Mouse (Mus musculus) stomach, embryonic 14.5 days (tissue): ENCODE results near the gene Gid4. TPM values are rescaled to one million over a fixed set of nuclear protein-coding genes. Genes with fewer than 3 reads are reported as not detected.
A peak's percentile ranks its signal among the peaks of the same experiment; 100 is the strongest.

Experiments
- ATAC-seq: fragments of 200-750 bp; cut with Nextera tagmentation; 2 replicates; pipeline ENCODE4 v1.8.0; 2017; ENCODE audit warnings: low read depth, moderate TSS enrichment; ENCODE audit not compliant: insufficient number of reproducible peaks, insufficient read depth, low FRiP score
- H3K27ac ChIP-seq: fragments of 300-500 bp; sonication (generic); 2 replicates; pipeline ENCODE4 v1.5.1; 2014; ENCODE audit warnings: mild to moderate bottlenecking, low read length, moderate library complexity, mixed read lengths
- H3K27me3 ChIP-seq: fragments of 300-500 bp; sonication (generic); 2 replicates; pipeline ENCODE4 v1.6.1; 2014; ENCODE audit warnings: low read length, control low read depth, mixed read lengths; ENCODE audit not compliant: control insufficient read depth, insufficient read depth
- H3K36me3 ChIP-seq: fragments of 300-500 bp; sonication (generic); 2 replicates; pipeline ENCODE4 v1.6.1; 2014; ENCODE audit warnings: mild to moderate bottlenecking, control low read depth, low read length, moderate library complexity, mixed read lengths; ENCODE audit not compliant: control insufficient read depth, insufficient read depth
- H3K4me1 ChIP-seq: fragments of 300-500 bp; sonication (generic); 2 replicates; pipeline ENCODE4 v1.6.1; 2014; ENCODE audit warnings: low read length, control low read depth, mixed read lengths; ENCODE audit not compliant: control insufficient read depth, insufficient read depth
- H3K4me2 ChIP-seq: fragments of 300-500 bp; sonication (generic); replicated peaks from 2 replicates; pipeline ENCODE4 v1.6.1; 2014; ENCODE audit warnings: low read depth, low read length, control low read depth
- H3K4me3 ChIP-seq: fragments of 300-500 bp; sonication (generic); 2 replicates; pipeline ENCODE4 v1.5.1; 2014; ENCODE audit warnings: low read depth, low read length, control low read depth
- H3K9ac ChIP-seq: fragments of 300-500 bp; sonication (generic); replicated peaks from 2 replicates; pipeline ENCODE4 v1.6.1; 2014; ENCODE audit warnings: low read depth, mild to moderate bottlenecking, control low read depth, low read length, moderate library complexity, mixed read lengths
- H3K9me3 ChIP-seq: fragments of 300-500 bp; sonication (generic); 2 replicates; pipeline ENCODE4 v1.6.1; 2016; ENCODE audit warnings: low read depth, low read length, control low read depth; ENCODE audit not compliant: control insufficient read depth
- WGBS: fragments of 180-500 bp; shearing (Covaris S2); extraction: QIAGEN DNeasy Blood & Tissue Kit; methylation state at CpG from one replicate; pipeline ENCODE4 v1.1.7; 2014; 5-methylcytosine and 5-hydroxymethylcytosine counted together
- polyA plus RNA-seq: library from polyadenylated mRNA; unstranded; fragments of >200 nt; fragmentation: Nextera tagmentation; extraction: Ambion mirVana; gene quantifications from 2 replicates; pipeline ENCODE4 v1.2.1, GENCODE M21; 2014

The Gid4 gene
- polyA plus RNA-seq, 1 experiment from 2014 or later: 28.0 TPM

- Histone ChIP-seq H3K27me3 (no peaks in the 10 kb centered on the region), H3K4me2 (no peak overlapping the region), H3K4me1 (no peaks in the 10 kb centered on the region), H3K9me3 (no peaks in the 10 kb centered on the region), H3K36me3 (no peaks in the 10 kb centered on the region), H3K9ac (no peak overlapping the region), H3K4me3 (no peak overlapping the region), H3K27ac (no peak overlapping the region)
- WGBS: 78% methylated on average over 5 of the region's 5 CpGs
- no peak for ATAC-seq
Observed at GRCm38 (mm10) chr11:60385946-60386345, 31.0 kb upstream of the Gid4 start.

GRCm38 (mm10) chr11:60387944-60388343, 29.0 kb upstream of the Gid4 start:
- Histone ChIP-seq H3K27me3 (no peaks in the 10 kb centered on the region), H3K9ac (no peak overlapping the region), H3K4me3 (no peak overlapping the region), H3K27ac (no peak overlapping the region), H3K4me2 (no peak overlapping the region), H3K4me1 (no peaks in the 10 kb centered on the region), H3K36me3 (no peaks in the 10 kb centered on the region), H3K9me3 (no peaks in the 10 kb centered on the region)
- ATAC-seq: no peak
- WGBS: 90% methylated on average over 2 of the region's 2 CpGs

- no peak overlapping the region for H3K4me2 ChIP-seq
- H3K9me3 ChIP-seq: no peaks in the 10 kb centered on the region
- ATAC-seq: no peak
- H3K27me3 ChIP-seq: no peaks in the 10 kb centered on the region
- H3K27ac ChIP-seq: no peak overlapping the region
- no peaks in the 10 kb centered on the region for H3K4me1 ChIP-seq
- WGBS: 82% methylated on average over 6 of the region's 6 CpGs
- no peak overlapping the region for H3K9ac ChIP-seq
- H3K36me3 ChIP-seq: no peaks in the 10 kb centered on the region
- no peak overlapping the region for H3K4me3 ChIP-seq
Observed at GRCm38 (mm10) chr11:60391346-60391745, 25.6 kb upstream of the Gid4 start.

- Histone ChIP-seq H3K27ac (no peak overlapping the region), H3K9ac (no peak overlapping the region), H3K36me3 (peaks cover 10% of the 10 kb centered on the region), H3K9me3 (no peaks in the 10 kb centered on the region), H3K4me1 (no peaks in the 10 kb centered on the region), H3K4me2 (no peak overlapping the region), H3K4me3 (no peak overlapping the region), H3K27me3 (no peaks in the 10 kb centered on the region)
- WGBS: 38% methylated on average over 6 of the region's 6 CpGs
- no peak for ATAC-seq
Observed at GRCm38 (mm10) chr11:60396546-60396945, 20.4 kb upstream of the Gid4 start.

- Histone ChIP-seq H3K27ac (no peak overlapping the region), H3K9me3 (no peaks in the 10 kb centered on the region), H3K9ac (no peak overlapping the region), H3K27me3 (no peaks in the 10 kb centered on the region), H3K4me3 (no peak overlapping the region), H3K4me1 (no peaks in the 10 kb centered on the region), H3K4me2 (no peak overlapping the region), H3K36me3 (peaks cover 16% of the 10 kb centered on the region)
- no peak for ATAC-seq
- WGBS: 97% methylated on average over 2 of the region's 2 CpGs
Observed at GRCm38 (mm10) chr11:60397172-60397571, 19.8 kb upstream of the Gid4 start.

GRCm38 (mm10) chr11:60406606-60407005, 10.3 kb upstream of the Gid4 start:
- peaks cover 51% of the 10 kb centered on the region for H3K36me3 ChIP-seq
- H3K4me1 ChIP-seq: no peaks in the 10 kb centered on the region
- H3K27me3 ChIP-seq: no peaks in the 10 kb centered on the region
- H3K27ac ChIP-seq: no peak overlapping the region
- no peak overlapping the region for H3K4me2 ChIP-seq
- H3K9me3 ChIP-seq: no peaks in the 10 kb centered on the region
- 100% methylated on average over 1 of the region's 1 CpGs for WGBS
- no peak overlapping the region for H3K9ac ChIP-seq
- no peak overlapping the region for H3K4me3 ChIP-seq
- no peak for ATAC-seq

- Histone ChIP-seq H3K4me1 (peaks cover 9% of the 10 kb centered on the region), H3K9me3 (no peaks in the 10 kb centered on the region), H3K9ac (no peak overlapping the region), H3K27me3 (no peaks in the 10 kb centered on the region), H3K4me2 (no peak overlapping the region), H3K4me3 (no peak overlapping the region), H3K36me3 (peaks cover 8% of the 10 kb centered on the region), H3K27ac (no peak overlapping the region)
- 6% methylated on average over 3 of the region's 3 CpGs for whole genome bisulfite sequencing
- no peak for ATAC-seq
Observed at GRCm38 (mm10) chr11:60412173-60412572, 4.8 kb upstream of the Gid4 start.

- Histone ChIP-seq H3K27me3 (no peaks in the 10 kb centered on the region), H3K36me3 (peaks cover 7% of the 10 kb centered on the region), H3K27ac (no peak overlapping the region), H3K4me2 (no peak overlapping the region), H3K9me3 (no peaks in the 10 kb centered on the region), H3K4me1 (peaks cover 9% of the 10 kb centered on the region), H3K4me3 (no peak overlapping the region), H3K9ac (no peak overlapping the region)
- 79% methylated on average over 2 of the region's 2 CpGs for WGBS
- no peak for ATAC-seq
Observed at GRCm38 (mm10) chr11:60412921-60413320, 4.0 kb upstream of the Gid4 start.

- Histone ChIP-seq H3K4me3 (peak overlapping the region; percentile 97), H3K9ac (peak overlapping the region; percentile 71), H3K4me2 (peak overlapping the region; percentile 72), H3K27ac (peak overlapping the region; percentile 36; the same call in 1 of the 2 replicates), H3K36me3 (no peaks in the 10 kb centered on the region), H3K9me3 (no peaks in the 10 kb centered on the region), H3K4me1 (peaks cover 19% of the 10 kb centered on the region), H3K27me3 (no peaks in the 10 kb centered on the region)
- ATAC-seq: peak; percentile 64
- WGBS: under 1% methylated on average over 21 of the region's 21 CpGs
Observed at GRCm38 (mm10) chr11:60416590-60416962, 369 bp upstream of the Gid4 start.
